Mouse (Mus musculus): Measurements from ENCODE around the gene Bbc3.

GRCm38 (mm10) chr7:16326607-16326971 lies 18.4 kb downstream of the Bbc3 start:
- TF ChIP-seq GATA2 (IDR thresholded peaks at IDR 0.05; ENCODE audit: borderline replicate concordance, low read depth, low read length) = no peak
- TF ChIP-seq CTCF (IDR thresholded peaks at IDR 0.05; ENCODE audit: low read depth, low read length) = no peak
- no peak for TF ChIP-seq GATA1 (IDR thresholded peaks at IDR 0.05; ENCODE audit: borderline replicate concordance, low read length)
- no peak for TF ChIP-seq POLR2AphosphoS5 (IDR thresholded peaks at IDR 0.05; ENCODE audit: insufficient replicate concordance, low read depth, low read length)

Measured in G1E (cell line).